Mouse (Mus musculus) forebrain, embryonic 14.5 days (tissue): ENCODE measurements around the gene Gm4141. TPM values are rescaled to one million over a fixed set of nuclear protein-coding genes. Genes with fewer than 3 reads are reported as not detected.
"Not testable (repeated sequence)": the region's sequence is repeated elsewhere in the genome, so short reads cannot be mapped to it uniquely, and the experiment has no call there.

Experiments used
- ATAC-seq: fragments of 200-750 bp; cut with Nextera tagmentation; 2 replicates; pipeline ENCODE4 v1.8.0; 2017; ENCODE audit warnings: mild to moderate bottlenecking, moderate library complexity
- DNase-seq: peaks from one replicate; pipeline ENCODE4 v3.0.0-alpha.2; 2015; ENCODE audit warnings: low spot score
- H3K27ac ChIP-seq: fragments of 300-500 bp; sonication (generic); 2 replicates; pipeline ENCODE4 v1.5.1; 2014; ENCODE audit warnings: low read depth, mild to moderate bottlenecking, control low read depth, low read length, moderate library complexity
- H3K27me3 ChIP-seq: fragments of 300-500 bp; sonication (generic); replicated peaks from 2 replicates; pipeline ENCODE4 v1.6.1; 2014; ENCODE audit warnings: low read length, control low read depth, mixed read lengths; ENCODE audit not compliant: control insufficient read depth, insufficient read depth
- H3K36me3 ChIP-seq: fragments of 300-500 bp; sonication (generic); 2 replicates; pipeline ENCODE4 v1.6.1; 2014; ENCODE audit warnings: low read length, control low read depth; ENCODE audit not compliant: control insufficient read depth, insufficient read depth
- H3K4me1 ChIP-seq: fragments of 300-500 bp; sonication (generic); 2 replicates; pipeline ENCODE4 v1.6.1; 2014; ENCODE audit warnings: antibody characterized with exemption, low read length, control low read depth; ENCODE audit not compliant: control insufficient read depth, insufficient read depth
- H3K4me2 ChIP-seq: fragments of 300-500 bp; sonication (generic); 2 replicates; pipeline ENCODE4 v1.6.1; 2014; ENCODE audit warnings: mild to moderate bottlenecking, control low read depth, low read length
- H3K4me3 ChIP-seq: fragments of 300-500 bp; sonication (generic); 2 replicates; pipeline ENCODE4 v1.5.1; 2014; ENCODE audit warnings: low read depth, low read length, control low read depth
- H3K9ac ChIP-seq: fragments of 300-500 bp; sonication (generic); 2 replicates; pipeline ENCODE4 v1.6.1; 2014; ENCODE audit warnings: mild to moderate bottlenecking, low read length, control low read depth, moderate library complexity
- H3K9me3 ChIP-seq: fragments of 300-500 bp; sonication (generic); replicated peaks from 2 replicates; pipeline ENCODE4 v1.6.1; 2016; ENCODE audit warnings: low read length, control low read depth, mixed read lengths; ENCODE audit not compliant: control insufficient read depth
- WGBS: fragments of 180-500 bp; shearing (Covaris S2); extraction: QIAGEN DNeasy Blood & Tissue Kit; methylation state at CpG from one replicate; pipeline ENCODE4 v1.1.7; 2014; 5-methylcytosine and 5-hydroxymethylcytosine counted together
- polyA plus RNA-seq: library from polyadenylated mRNA; unstranded; fragments of >200 nt; fragmentation: Nextera tagmentation; extraction: Ambion mirVana; gene quantifications from 2 replicates; pipeline ENCODE4 v1.2.1, GENCODE M21; 2014

Gm4141 gene
- polyA plus RNA-seq: not detected in 2 replicates

GRCm38 (mm10) chr7:20576141-20576540 lies at the start of gene Gm4141:
TSS of gene Gm4141 (minus strand) at chr7:20576241.
- H3K9ac ChIP-seq, H3K4me3 ChIP-seq, H3K4me1 ChIP-seq, H3K27me3 ChIP-seq, H3K27ac ChIP-seq, ATAC-seq, DNase-seq, H3K4me2 ChIP-seq, H3K36me3 ChIP-seq, H3K9me3 ChIP-seq: not testable (repeated sequence)
- no CpG with 5 or more reads among the region's 3 CpGs for WGBS

- not testable (repeated sequence) for H3K4me3 ChIP-seq, H3K4me2 ChIP-seq, H3K27me3 ChIP-seq, H3K9ac ChIP-seq, H3K36me3 ChIP-seq, DNase-seq, H3K4me1 ChIP-seq, ATAC-seq, H3K27ac ChIP-seq, H3K9me3 ChIP-seq
- 77% methylated on average over 3 of the region's 5 CpGs for WGBS
These were observed 22.9 kb upstream of the Gm4141 start, which contains the start of gene Gm4513 for GRCm38 (mm10) chr7:20598921-20599320. TSS of gene Gm4513 (minus strand) at chr7:20599021.

- not testable (repeated sequence) for ATAC-seq, DNase-seq, H3K27me3 ChIP-seq, H3K4me1 ChIP-seq, H3K9me3 ChIP-seq, H3K9ac ChIP-seq, H3K27ac ChIP-seq, H3K4me2 ChIP-seq, H3K36me3 ChIP-seq, H3K4me3 ChIP-seq
- WGBS: no CpG with 5 or more reads among the region's 1 CpGs
These were observed 30.4 kb downstream of the Gm4141 start, which contains the start of gene Gm5726 for GRCm38 (mm10) chr7:20545657-20546056. TSS of gene Gm5726 (minus strand) at chr7:20545757.

GRCm38 (mm10) chr7:20533537-20533936 lies 42.5 kb downstream of the Gm4141 start, which contains the start of gene Vmn1r104:
TSS of gene Vmn1r104 (plus strand) at chr7:20533837.
- no CpG with 5 or more reads among the region's 3 CpGs for WGBS
- not testable (repeated sequence) for ATAC-seq, H3K4me1 ChIP-seq, H3K27me3 ChIP-seq, H3K9me3 ChIP-seq, H3K4me3 ChIP-seq, H3K36me3 ChIP-seq, DNase-seq, H3K9ac ChIP-seq, H3K27ac ChIP-seq, H3K4me2 ChIP-seq

Other genes with a start within 250 kb of the Gm4141 start
- not detected in 2 replicates for gene Gm4133, start 242.2 kb downstream of the Gm4141 start, polyA plus RNA-seq
- not detected in 2 replicates for gene Gm5728, start 200.8 kb downstream of the Gm4141 start, polyA plus RNA-seq
- gene Vmn1r100, start 158.3 kb downstream of the Gm4141 start, polyA plus RNA-seq: not detected in 2 replicates
- gene Vmn1r101, start 133.6 kb downstream of the Gm4141 start, polyA plus RNA-seq: not detected in 2 replicates
- gene Gm10670, start 101.3 kb downstream of the Gm4141 start, polyA plus RNA-seq: not detected in 2 replicates
- gene Vmn1r103, start 65.7 kb downstream of the Gm4141 start, polyA plus RNA-seq: not detected in 2 replicates
- not detected in 2 replicates for gene Vmn1r104, start 42.4 kb downstream of the Gm4141 start, polyA plus RNA-seq
- gene Gm5726, start 30.5 kb downstream of the Gm4141 start, polyA plus RNA-seq: not detected in 2 replicates
- gene Gm4513, start 22.8 kb upstream of the Gm4141 start, polyA plus RNA-seq: not detected in 2 replicates
- not detected in 2 replicates for gene Vmn1r107, start 92.7 kb upstream of the Gm4141 start, polyA plus RNA-seq
- not detected in 2 replicates for gene Vmn1r111, start 127.0 kb upstream of the Gm4141 start, polyA plus RNA-seq
- gene Gm10668, start 154.4 kb upstream of the Gm4141 start, polyA plus RNA-seq: not detected in 2 replicates
- not detected in 2 replicates for gene Vmn1r112, start 194.9 kb upstream of the Gm4141 start, polyA plus RNA-seq
- not detected in 2 replicates for gene Vmn1r113, start 211.0 kb upstream of the Gm4141 start, polyA plus RNA-seq
- not detected in 2 replicates for gene Vmn1r114, start 235.9 kb upstream of the Gm4141 start, polyA plus RNA-seq